Mouse (Mus musculus) kidney, adult 8-10 months (tissue): ENCODE measurements at regions not wholly inside any gene's neighbourhood (a gene's known extent, or its start where the extent isn't known, plus 50 kb on each side); places are given as distances from the start of the nearest gene placed in this dataset.
"Not testable (repeated sequence)": the region's sequence is repeated elsewhere in the genome, so short reads cannot be mapped to it uniquely, and the experiment has no call there.

ENCODE experiments used
- DNase-seq, 2 experiments: peaks; one replicate each; pipeline ENCODE4 v3.0.0; 2022

GRCm38 (mm10) chr13:16317412-16317811, 305.8 kb downstream of the Inhba start:
- DNase-seq: no peak

GRCm38 (mm10) chr13:16320392-16320791, 308.7 kb downstream of the Inhba start:
- no peak for DNase-seq

GRCm38 (mm10) chr13:16325661-16326060, 314.0 kb downstream of the Inhba start:
- no peak for DNase-seq

GRCm38 (mm10) chr13:16341727-16342126, 330.1 kb downstream of the Inhba start:
- no peak for DNase-seq

GRCm38 (mm10) chr13:16342171-16342570, 330.5 kb downstream of the Inhba start:
- no peak for DNase-seq

GRCm38 (mm10) chr13:16343280-16343945, 331.8 kb downstream of the Inhba start:
- no peak for DNase-seq

- no peak for DNase-seq
Observed at GRCm38 (mm10) chr13:16349353-16349752, 337.7 kb downstream of the Inhba start.

GRCm38 (mm10) chr13:16350061-16350460, 338.4 kb downstream of the Inhba start:
- DNase-seq: no peak

GRCm38 (mm10) chr13:16355316-16355715, 343.7 kb downstream of the Inhba start:
- DNase-seq: no peak

GRCm38 (mm10) chr13:16379492-16379891, 367.8 kb downstream of the Inhba start:
- DNase-seq: no peak

- DNase-seq: no peak
Observed at GRCm38 (mm10) chr13:16379949-16380348, 368.3 kb downstream of the Inhba start.

GRCm38 (mm10) chr13:16382936-16383511, 371.4 kb downstream of the Inhba start:
- no peak for DNase-seq

- no peak for DNase-seq
Observed at GRCm38 (mm10) chr13:16416356-16417019, 404.8 kb downstream of the Inhba start.

GRCm38 (mm10) chr13:16424147-16424546, 412.5 kb downstream of the Inhba start:
- no peak for DNase-seq

- no peak for DNase-seq
Observed at GRCm38 (mm10) chr13:16435436-16435835, 423.8 kb downstream of the Inhba start.

- DNase-seq: no peak
Observed at GRCm38 (mm10) chr13:16453234-16453633, 441.6 kb downstream of the Inhba start.

- DNase-seq: no peak
Observed at GRCm38 (mm10) chr13:16459743-16460142, 448.1 kb downstream of the Inhba start.

- DNase-seq: no peak
Observed at GRCm38 (mm10) chr13:16461681-16462080, 450.0 kb downstream of the Inhba start.

- DNase-seq: no peak
Observed at GRCm38 (mm10) chr13:16464823-16465222, 453.2 kb downstream of the Inhba start.

GRCm38 (mm10) chr13:16465317-16465716, 453.7 kb downstream of the Inhba start:
- no peak for DNase-seq

GRCm38 (mm10) chr13:16465812-16466211, 454.2 kb downstream of the Inhba start:
- DNase-seq: no peak

- DNase-seq: no peak
Observed at GRCm38 (mm10) chr13:16476515-16476914, 464.9 kb downstream of the Inhba start.

- no peak for DNase-seq
Observed at GRCm38 (mm10) chr13:16487292-16487691, 475.6 kb downstream of the Inhba start.

- not testable (repeated sequence) for DNase-seq
Observed at GRCm38 (mm10) chr13:16490680-16491079, 479.0 kb downstream of the Inhba start.
